Mouse (Mus musculus) urinary bladder, adult 2 months (tissue): ENCODE results near the gene Pnn. TPM values are rescaled to one million over a fixed set of nuclear protein-coding genes. Genes with fewer than 3 reads are reported as not detected.
"Not testable (repeated sequence)": the region's sequence is repeated elsewhere in the genome, so short reads cannot be mapped to it uniquely, and the experiment has no call there.

Experiments used
- DNase-seq: peaks from one replicate; pipeline ENCODE4 v3.0.0; 2022; ENCODE audit warnings: low spot score
- polyA plus RNA-seq: library from polyadenylated mRNA; depleted of rRNA; stranded (reverse); fragments of >200 nt; gene quantifications from 2 replicates; pipeline ENCODE4 v1.2.3, GENCODE M21; 2012; rRNA removed

The Pnn gene
- 52.1 and 60.8 TPM in 2 replicates for polyA plus RNA-seq

GRCm38 (mm10) chr12:59066448-59067077 is at the start of gene Pnn:
Gene Pnn, plus strand, starts transcription at chr12:59066884.
- peak; percentile 96 for DNase-seq

- no peak for DNase-seq
Observed at GRCm38 (mm10) chr12:59017970-59018369, 48.7 kb upstream of the Pnn start.

- DNase-seq: no peak
Observed at GRCm38 (mm10) chr12:59019891-59020290, 46.8 kb upstream of the Pnn start.

GRCm38 (mm10) chr12:59021306-59021705 is 45.4 kb upstream of the Pnn start:
- no peak for DNase-seq

GRCm38 (mm10) chr12:59032101-59032500 is 34.6 kb upstream of the Pnn start:
- no peak for DNase-seq

- no peak for DNase-seq
Observed at GRCm38 (mm10) chr12:59039162-59039970, 27.3 kb upstream of the Pnn start.

DNA sequence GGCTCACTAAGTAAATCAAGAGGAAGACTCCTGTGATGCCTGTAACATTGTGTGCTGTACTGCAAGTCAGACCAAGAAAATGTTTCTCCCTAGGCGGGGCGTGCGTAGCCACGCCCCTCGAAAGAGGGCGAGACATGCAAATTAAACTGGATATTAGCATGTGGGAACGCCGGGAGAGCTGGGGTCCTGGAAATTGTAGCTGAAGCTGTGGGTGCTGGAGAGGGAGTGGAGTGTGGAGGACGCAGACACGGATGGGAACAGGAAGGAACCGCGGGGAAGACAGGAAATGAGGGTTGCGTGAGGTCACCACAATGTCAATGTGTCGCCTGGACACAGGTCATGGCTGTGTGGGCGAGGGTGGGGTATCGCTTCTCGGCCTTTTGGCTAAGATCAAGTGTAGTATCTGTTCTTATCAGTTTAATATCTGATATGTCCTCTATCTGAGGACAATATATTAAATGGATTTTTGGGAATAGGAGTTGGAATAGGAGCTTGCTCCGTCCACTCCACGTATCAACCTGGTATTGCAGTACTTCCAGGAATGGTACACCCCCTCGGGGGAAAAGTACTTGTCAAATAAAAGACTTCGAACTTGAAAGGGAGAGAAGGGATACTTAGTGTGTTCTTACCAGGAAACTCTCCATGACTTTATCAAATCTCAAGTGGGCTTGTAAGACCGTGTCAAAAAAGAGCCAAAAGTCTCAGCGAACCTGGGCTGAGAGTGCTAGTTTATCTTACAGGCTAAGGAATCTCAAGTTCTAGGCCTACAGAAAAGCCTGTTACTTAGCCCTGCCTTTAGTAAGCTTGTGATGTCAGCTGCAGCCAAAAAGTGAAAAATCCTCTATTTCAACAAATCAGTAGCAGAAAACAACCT is 26.5 kb upstream of the Pnn start:
- DNase-seq: no peak

DNA sequence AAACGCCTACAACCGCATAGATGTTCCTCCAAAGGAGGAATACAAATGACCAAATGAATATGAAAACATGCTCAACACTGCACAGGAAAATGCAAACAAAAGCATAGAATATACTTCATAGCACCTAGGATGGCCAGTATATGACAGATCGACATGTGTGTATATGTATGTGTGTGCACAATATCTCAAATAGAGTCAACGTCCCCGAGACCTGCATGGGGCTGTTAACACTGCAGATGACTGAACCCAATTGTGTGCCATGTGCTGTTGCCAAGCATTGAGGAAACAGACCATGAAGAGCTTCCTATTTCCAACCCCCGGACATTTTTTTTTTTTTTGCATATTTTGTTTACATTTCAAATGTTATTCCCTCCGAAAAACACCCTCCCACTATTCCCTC is 25.8 kb upstream of the Pnn start:
- DNase-seq: no peak

DNA sequence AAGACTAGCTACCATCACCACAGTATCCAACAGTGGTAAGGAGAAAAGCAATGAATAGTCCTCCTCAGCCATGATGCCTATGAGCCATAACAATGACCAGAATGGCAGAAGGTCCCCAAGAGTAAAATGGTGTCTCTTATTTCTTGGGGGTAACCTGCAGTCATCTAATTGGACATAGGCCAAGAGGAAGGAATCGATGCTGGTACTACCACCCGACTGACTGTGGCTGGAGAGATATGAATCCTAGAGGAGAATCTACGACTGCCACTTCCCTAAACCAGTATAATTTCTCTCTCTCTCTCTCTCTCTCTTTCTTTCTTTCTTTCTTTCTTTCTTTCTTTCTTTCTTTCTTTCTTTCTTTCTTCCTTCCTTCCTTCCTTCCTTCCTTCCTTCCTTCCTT is 14.2 kb upstream of the Pnn start:
- no peak for DNase-seq

DNA sequence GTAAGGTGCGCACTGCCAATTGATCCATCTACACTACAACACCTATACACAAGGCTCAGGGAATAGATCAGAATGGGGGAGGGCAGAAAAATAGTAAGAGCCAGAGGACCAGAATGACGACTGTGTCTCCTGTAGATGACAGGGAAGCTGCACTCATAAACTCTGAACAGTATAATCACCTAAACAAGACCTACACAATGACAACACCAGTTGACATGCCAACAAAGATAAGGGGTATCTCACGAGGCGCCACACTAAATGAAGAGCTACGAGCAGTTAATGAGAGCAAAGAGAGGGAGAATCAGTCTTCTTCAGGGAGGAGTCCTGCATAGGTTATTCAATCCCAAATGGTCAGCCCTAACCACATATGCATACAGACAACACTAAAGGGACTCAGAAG is 13.5 kb upstream of the Pnn start:
- DNase-seq: no peak

- no peak for DNase-seq
Observed at GRCm38 (mm10) chr12:59053976-59054375, 12.7 kb upstream of the Pnn start.

GRCm38 (mm10) chr12:59055196-59055850 is 11.4 kb upstream of the Pnn start:
- no peak for DNase-seq

GRCm38 (mm10) chr12:59056222-59056621 is 10.5 kb upstream of the Pnn start:
- no peak for DNase-seq

DNA sequence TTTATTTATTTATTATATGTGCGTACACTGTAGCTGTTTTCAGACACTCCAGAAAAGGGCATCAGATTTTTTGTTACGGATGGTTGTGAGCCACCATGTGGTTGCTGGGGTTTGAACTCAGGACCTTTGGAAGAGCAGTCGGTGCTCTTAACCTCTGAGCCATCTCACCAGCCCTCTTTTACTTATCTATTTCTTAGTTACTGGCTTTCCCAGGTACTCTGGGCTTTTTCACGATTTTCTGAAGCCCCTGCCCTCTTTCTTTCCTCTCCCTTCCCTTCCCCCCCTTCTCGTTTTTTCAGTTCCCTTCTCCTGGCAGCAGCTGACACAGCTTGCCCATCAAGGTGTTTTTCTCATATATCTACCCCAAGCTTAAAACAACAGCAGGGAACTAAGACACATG is 8.4 kb upstream of the Pnn start:
- DNase-seq: not testable (repeated sequence)

- no peak for DNase-seq
Observed at GRCm38 (mm10) chr12:59060322-59060721, 6.4 kb upstream of the Pnn start.

DNA sequence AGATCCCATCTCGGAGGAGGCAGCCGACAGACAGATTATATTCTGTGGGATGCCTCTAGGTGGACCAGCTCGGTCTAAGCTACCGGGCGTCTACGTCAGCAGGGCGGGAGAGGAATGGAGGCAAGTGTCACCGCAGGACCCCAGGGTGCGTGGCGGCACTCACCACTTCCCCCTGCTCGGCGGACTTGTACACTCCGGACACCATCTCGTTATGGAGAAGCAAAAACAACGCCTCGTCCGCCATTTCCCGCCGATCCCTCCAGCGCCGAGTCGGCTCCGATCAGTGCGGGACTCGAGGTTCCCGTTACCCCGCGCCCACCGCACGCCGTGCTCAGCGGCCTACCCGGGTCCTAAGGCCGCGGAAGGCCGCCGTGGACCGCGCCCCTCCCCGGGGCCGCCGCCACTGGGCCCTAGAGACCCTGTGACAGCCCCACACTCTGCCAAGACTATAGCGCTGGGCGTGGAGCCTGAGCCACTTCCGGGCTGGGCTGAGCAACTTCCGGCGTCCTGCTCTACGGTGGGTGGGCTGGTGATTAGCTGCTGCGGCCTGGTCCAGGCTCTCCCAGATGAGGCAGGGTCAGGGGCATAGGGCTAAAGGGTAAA is 5.6 kb upstream of the Pnn start, which contains the start of gene Trappc6b:
Gene Trappc6b, minus strand, starts transcription at position 480 of the 603 bp plus-strand sequence.
- peak; percentile 59 for DNase-seq

- no peak for DNase-seq
Observed at GRCm38 (mm10) chr12:59064837-59065236, 1.8 kb upstream of the Pnn start.

DNA sequence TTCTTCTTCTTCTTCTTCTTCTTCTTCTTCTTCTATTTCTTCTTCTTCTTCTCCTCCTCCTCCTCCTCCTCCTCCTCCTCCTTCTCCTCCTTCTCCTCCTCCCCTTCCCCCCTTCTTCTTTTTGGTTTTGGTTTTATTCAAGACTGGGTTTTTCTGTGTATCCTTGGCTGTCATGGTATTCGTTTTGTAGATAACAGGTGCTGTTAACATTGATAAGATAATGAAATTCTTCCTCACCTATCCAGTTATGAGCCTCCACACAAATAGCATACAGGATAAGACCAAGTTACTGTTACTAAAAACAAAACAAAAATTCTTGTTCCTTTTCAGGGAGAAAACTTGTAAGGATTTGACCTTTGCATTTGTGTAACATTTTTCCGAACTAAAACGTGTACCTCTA is 908 bp upstream of the Pnn start:
- DNase-seq: no peak

GRCm38 (mm10) chr12:59067095-59067494 is 411 bp downstream of the Pnn start:
- DNase-seq: no peak

DNA sequence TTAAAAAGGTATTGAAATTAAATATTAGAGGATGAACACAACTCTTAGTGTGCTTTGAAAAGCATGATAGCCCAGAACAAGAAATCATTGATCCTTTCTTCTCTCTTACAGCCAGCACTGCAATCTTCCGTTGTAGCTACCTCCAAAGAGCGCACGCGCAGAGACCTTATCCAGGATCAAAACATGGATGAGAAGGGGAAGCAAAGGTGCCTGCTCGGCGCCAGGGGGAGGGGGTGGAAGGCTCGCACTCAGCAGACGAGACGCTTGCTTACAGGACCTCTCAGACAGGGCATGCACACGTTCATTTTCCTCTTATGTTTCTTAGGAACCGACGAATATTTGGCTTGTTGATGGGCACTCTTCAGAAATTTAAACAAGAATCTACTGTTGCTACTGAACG is 2.1 kb downstream of the Pnn start:
- no peak for DNase-seq

- no peak for DNase-seq
Observed at GRCm38 (mm10) chr12:59072286-59072685, 5.6 kb downstream of the Pnn start.
